Mouse (Mus musculus) kidney, adult 9 months (tissue): Measurements from ENCODE around the gene Adgrf5.

Experiments
- DNase-seq: peaks from one replicate; pipeline ENCODE4 v3.0.0; 2022

Gene Adgrf5

GRCm38 (mm10) chr17:43472558-43472957 lies 112.3 kb downstream of the Adgrf5 start:
- no peak for DNase-seq

GRCm38 (mm10) chr17:43474775-43475174 lies 114.5 kb downstream of the Adgrf5 start:
- no peak for DNase-seq

- DNase-seq, result no peak
These were observed 117.4 kb downstream of the Adgrf5 start for GRCm38 (mm10) chr17:43477621-43478020.

- peak; percentile 47 for DNase-seq
These were observed 125.7 kb downstream of the Adgrf5 start for GRCm38 (mm10) chr17:43485982-43486381.

- no peak for DNase-seq
These were observed 128.3 kb downstream of the Adgrf5 start for GRCm38 (mm10) chr17:43488439-43489151.

- peak; percentile 63 for DNase-seq
These were observed 130.1 kb downstream of the Adgrf5 start for GRCm38 (mm10) chr17:43490371-43490770.

- DNase-seq, result no peak
These were observed 135.3 kb downstream of the Adgrf5 start for GRCm38 (mm10) chr17:43495502-43495901.

- DNase-seq, result peak; percentile 40
These were observed 137.3 kb downstream of the Adgrf5 start for GRCm38 (mm10) chr17:43497521-43497920.

- DNase-seq, result peak; percentile 83
These were observed 140.3 kb downstream of the Adgrf5 start for GRCm38 (mm10) chr17:43500513-43500912.

GRCm38 (mm10) chr17:43501223-43501622 lies 141.0 kb downstream of the Adgrf5 start:
- DNase-seq, result no peak

- DNase-seq, result peak; percentile 84
These were observed 141.4 kb downstream of the Adgrf5 start for GRCm38 (mm10) chr17:43501631-43502030.

GRCm38 (mm10) chr17:43502592-43502991 lies 142.3 kb downstream of the Adgrf5 start, which contains the start of gene Mep1a:
Mep1a (minus strand) TSS chr17:43502812.
- DNase-seq, result peak; percentile 84

- peak; percentile 60 for DNase-seq
These were observed 143.8 kb downstream of the Adgrf5 start for GRCm38 (mm10) chr17:43503861-43504593.

GRCm38 (mm10) chr17:43504594-43504934 lies 144.3 kb downstream of the Adgrf5 start:
- no peak for DNase-seq
